Mouse (Mus musculus): ENCODE results near the gene Sipa1l1.

DNA sequence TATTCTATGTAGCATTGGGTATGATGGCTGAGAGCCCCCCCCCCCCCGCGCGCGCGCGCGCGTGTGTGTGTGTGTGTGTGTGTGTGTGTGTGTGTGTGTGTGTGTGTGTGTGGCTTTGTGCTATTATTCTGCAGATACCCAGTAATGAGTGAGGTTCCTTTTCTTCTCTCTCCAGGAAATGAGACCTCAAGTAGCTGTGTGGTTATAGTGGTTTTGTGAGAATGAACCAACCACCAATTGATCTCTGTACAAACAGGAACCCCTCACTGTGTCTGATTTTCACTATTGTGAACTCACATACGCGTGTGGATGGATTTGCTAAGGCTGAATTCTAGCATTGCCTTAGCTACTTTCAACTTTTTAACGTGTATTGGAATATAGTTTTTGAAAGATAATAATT is 181.0 kb downstream of the Sipa1l1 start:
- TF ChIP-seq ZNF384 (IDR thresholded peaks at IDR 0.05; ENCODE audit: low read depth, low read length) (no peak), HCFC1 (IDR thresholded peaks at IDR 0.05; ENCODE audit: borderline replicate concordance, insufficient read depth, low read length) (no peak), CHD2 (IDR thresholded peaks at IDR 0.05; ENCODE audit: low read depth, low read length) (no peak)

All from ES-E14 (cell line).